Mouse (Mus musculus): ENCODE data around the gene Hmgb1. TPM values are rescaled to one million over a fixed set of nuclear protein-coding genes. Genes with fewer than 3 reads are reported as not detected.

The Hmgb1 gene
- total and polyA plus RNA-seq, 3 experiments, result 23.7 to 103 (median 88.9) TPM

DNA sequence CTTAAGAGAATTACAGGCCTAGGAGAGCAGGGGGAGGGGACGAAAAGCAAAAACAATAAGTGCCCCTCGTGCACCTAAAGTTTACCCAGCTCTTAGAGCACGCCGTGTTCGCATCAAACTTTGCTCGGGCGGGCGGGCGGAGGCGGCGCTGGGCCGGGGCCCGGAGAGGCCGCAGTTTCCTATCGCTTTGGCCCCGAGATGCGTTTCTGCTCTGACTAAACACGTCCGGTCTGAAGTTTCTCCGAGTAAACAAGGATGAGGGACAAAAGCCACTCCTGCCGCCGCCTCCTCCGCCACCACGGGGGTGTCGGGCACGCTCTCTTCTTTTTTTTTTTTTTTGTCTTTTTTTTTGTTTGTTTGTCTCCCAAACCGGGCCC is 133.1 kb downstream of the Hmgb1 start:
- TF ChIP-seq EP300 (IDR thresholded peaks at IDR 0.05; ENCODE audit: insufficient read depth, low read depth, low read length) (0 out of 2 replicates have a peak, but pooled peaks have one; percentile 9), POLR2A (IDR thresholded peaks at IDR 0.05; ENCODE audit: insufficient read depth, low read depth, low read length) (no peak; the same call in 1 of the 2 replicates), CTCF (IDR thresholded peaks at IDR 0.05) (no peak)
- intact Hi-C loops (cut with DNase I), result loop anchor here (1.0 to 5.0 kb wide), 6 partner anchors 20 to 176 kb away; partner anchors contain the start of gene Gm42791
- H3K9ac ChIP-seq (ENCODE audit: low read depth, low read length), result peak overlapping the region; percentile 95
- WGBS, result under 1% methylated on average over 27 of the region's 27 CpGs
- peak overlapping the region; percentile 99 for H3K27ac ChIP-seq
- no peaks in the 10 kb centered on the region for H3K27me3 ChIP-seq (ENCODE audit: control insufficient read depth, insufficient read depth, low read length)
- H3K36me3 ChIP-seq (ENCODE audit: control insufficient read depth, insufficient read depth, low read length), result peaks cover 21% of the 10 kb centered on the region
- no peaks in the 10 kb centered on the region; the same call in 1 of the 2 replicates for H3K4me1 ChIP-seq (ENCODE audit: control insufficient read depth, insufficient read depth, low read length)
- DNase-seq, result no peak
- H3K4me3 ChIP-seq, result peak overlapping the region; percentile 74
- 0 out of 2 replicates have a peak, but pooled peaks cover 2% of the 10 kb centered on the region for H3K79me2 ChIP-seq (replicated peaks; ENCODE audit: control insufficient read depth, insufficient read depth, low read length)

DNA sequence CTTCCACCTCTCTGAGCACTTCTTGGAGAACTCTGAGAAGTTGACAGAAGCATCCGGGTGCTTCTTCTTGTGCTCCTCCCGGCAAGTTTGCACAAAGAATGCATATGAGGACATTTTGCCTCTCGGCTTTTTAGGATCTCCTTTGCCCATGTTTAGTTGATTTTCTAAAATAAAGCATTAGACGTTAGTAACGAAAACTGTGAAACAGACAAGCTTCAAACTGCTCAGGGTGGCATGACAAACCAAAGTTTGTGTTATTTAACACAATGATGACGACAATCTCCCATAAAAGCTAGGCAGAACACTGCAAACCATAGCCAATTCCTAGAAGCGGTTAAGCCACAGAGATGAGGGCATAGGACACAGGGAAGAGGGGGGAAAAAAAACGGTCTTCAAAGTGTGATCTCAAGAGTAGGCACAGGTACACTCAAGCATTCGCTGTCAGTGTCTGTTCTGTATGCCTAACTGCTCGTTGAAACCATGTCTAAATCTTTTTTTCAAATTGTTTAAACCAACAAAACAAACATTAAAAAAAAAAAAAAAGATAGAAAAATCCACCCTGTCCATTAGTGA is 133.6 kb downstream of the Hmgb1 start:
- peaks cover 2% of the 10 kb centered on the region for H3K4me1 ChIP-seq (ENCODE audit: control insufficient read depth, insufficient read depth, low read length)
- no peaks in the 10 kb centered on the region for H3K27me3 ChIP-seq (ENCODE audit: control insufficient read depth, insufficient read depth, low read length)
- WGBS, result 6% methylated on average over 10 of the region's 10 CpGs
- no peak for DNase-seq
- H3K9ac ChIP-seq (ENCODE audit: low read depth, low read length), result peak overlapping the region; percentile 95
- intact Hi-C loops (cut with DNase I), result loop anchor here (1.0 to 5.0 kb wide), 6 partner anchors 19 to 177 kb away; partner anchors contain the start of gene Gm42791
- TF ChIP-seq EP300 (IDR thresholded peaks at IDR 0.05; ENCODE audit: insufficient read depth, low read depth, low read length) (no peak), POLR2A (IDR thresholded peaks at IDR 0.05; ENCODE audit: insufficient read depth, low read depth, low read length) (no peak), CTCF (IDR thresholded peaks at IDR 0.05) (no peak)
- H3K36me3 ChIP-seq (ENCODE audit: control insufficient read depth, insufficient read depth, low read length), result peaks cover 21% of the 10 kb centered on the region
- 0 out of 2 replicates have a peak, but pooled peaks cover 2% of the 10 kb centered on the region for H3K79me2 ChIP-seq (replicated peaks; ENCODE audit: control insufficient read depth, insufficient read depth, low read length)
- peak overlapping the region; percentile 74 for H3K4me3 ChIP-seq
- H3K27ac ChIP-seq, result peak overlapping the region; percentile 99

DNA sequence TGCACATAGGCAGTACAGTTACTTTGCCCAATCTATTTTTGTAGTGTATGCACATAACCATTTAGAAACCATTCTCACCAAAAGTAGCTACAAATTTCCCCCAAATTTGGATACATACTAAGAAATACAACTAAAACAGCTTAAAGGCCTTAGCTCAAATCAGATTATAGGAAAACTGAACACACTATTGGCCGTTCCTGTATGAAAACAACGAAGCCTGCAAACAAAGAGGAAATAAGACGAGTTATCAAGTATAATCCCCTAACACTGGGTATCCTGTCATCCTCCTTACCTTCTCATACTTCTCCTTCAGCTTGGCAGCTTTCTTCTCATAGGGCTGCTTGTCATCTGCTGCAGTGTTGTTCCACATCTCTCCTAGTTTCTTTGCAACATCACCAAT is 134.9 kb downstream of the Hmgb1 start:
- H3K9ac ChIP-seq (ENCODE audit: low read depth, low read length), result no peak overlapping the region
- H3K79me2 ChIP-seq (replicated peaks; ENCODE audit: control insufficient read depth, insufficient read depth, low read length), result 0 out of 2 replicates have a peak, but pooled peaks cover 2% of the 10 kb centered on the region
- no peak overlapping the region for H3K4me3 ChIP-seq
- no peak for TF ChIP-seq CTCF (IDR thresholded peaks at IDR 0.05)
- TF ChIP-seq POLR2A (IDR thresholded peaks at IDR 0.05; ENCODE audit: insufficient read depth, low read depth, low read length), result no peak
- TF ChIP-seq EP300 (IDR thresholded peaks at IDR 0.05; ENCODE audit: insufficient read depth, low read depth, low read length), result no peak
- peaks cover 21% of the 10 kb centered on the region for H3K36me3 ChIP-seq (ENCODE audit: control insufficient read depth, insufficient read depth, low read length)
- H3K27me3 ChIP-seq (ENCODE audit: control insufficient read depth, insufficient read depth, low read length), result no peaks in the 10 kb centered on the region
- 45% methylated on average over 3 of the region's 3 CpGs for WGBS
- H3K4me1 ChIP-seq (ENCODE audit: control insufficient read depth, insufficient read depth, low read length), result peaks cover 2% of the 10 kb centered on the region
- intact Hi-C loops (cut with DNase I), result loop anchor here (5.0 kb wide), 1 partner anchor 237 kb away; no protein-coding TSS in a partner anchor
- no peak for DNase-seq
- H3K27ac ChIP-seq, result no peak overlapping the region

DNA sequence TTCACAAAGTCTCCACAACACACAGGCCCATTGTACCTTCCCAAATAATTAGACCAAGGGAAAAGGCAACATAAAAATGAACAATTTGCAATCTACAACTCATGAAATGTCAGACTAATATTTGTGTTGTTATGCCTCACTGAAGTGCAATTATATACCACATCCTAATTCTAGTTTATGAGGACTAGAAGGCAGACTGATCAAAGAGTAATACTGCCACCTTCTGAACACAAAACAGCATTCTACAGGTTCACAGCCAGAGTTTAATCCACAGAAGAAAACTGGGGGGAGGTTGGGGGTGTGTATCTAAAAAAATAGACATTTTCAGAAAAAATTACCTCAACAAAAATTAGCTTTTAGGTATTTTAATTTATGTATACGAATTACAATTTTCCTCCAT is 135.3 kb downstream of the Hmgb1 start:
- H3K9ac ChIP-seq (ENCODE audit: low read depth, low read length), result no peak overlapping the region
- no peaks in the 10 kb centered on the region for H3K27me3 ChIP-seq (ENCODE audit: control insufficient read depth, insufficient read depth, low read length)
- intact Hi-C loops (cut with DNase I), result loop anchor here (5.0 kb wide), 1 partner anchor 237 kb away; no protein-coding TSS in a partner anchor
- 81% methylated on average over 1 of the region's 1 CpGs for WGBS
- no peak for DNase-seq
- 0 out of 2 replicates have a peak, but pooled peaks cover 2% of the 10 kb centered on the region for H3K79me2 ChIP-seq (replicated peaks; ENCODE audit: control insufficient read depth, insufficient read depth, low read length)
- TF ChIP-seq CTCF (IDR thresholded peaks at IDR 0.05) (peak; percentile 66), EP300 (IDR thresholded peaks at IDR 0.05; ENCODE audit: insufficient read depth, low read depth, low read length) (no peak), POLR2A (IDR thresholded peaks at IDR 0.05; ENCODE audit: insufficient read depth, low read depth, low read length) (no peak)
- H3K36me3 ChIP-seq (ENCODE audit: control insufficient read depth, insufficient read depth, low read length), result peaks cover 21% of the 10 kb centered on the region
- no peak overlapping the region for H3K27ac ChIP-seq
- H3K4me1 ChIP-seq (ENCODE audit: control insufficient read depth, insufficient read depth, low read length), result peaks cover 2% of the 10 kb centered on the region
- no peak overlapping the region for H3K4me3 ChIP-seq

DNA sequence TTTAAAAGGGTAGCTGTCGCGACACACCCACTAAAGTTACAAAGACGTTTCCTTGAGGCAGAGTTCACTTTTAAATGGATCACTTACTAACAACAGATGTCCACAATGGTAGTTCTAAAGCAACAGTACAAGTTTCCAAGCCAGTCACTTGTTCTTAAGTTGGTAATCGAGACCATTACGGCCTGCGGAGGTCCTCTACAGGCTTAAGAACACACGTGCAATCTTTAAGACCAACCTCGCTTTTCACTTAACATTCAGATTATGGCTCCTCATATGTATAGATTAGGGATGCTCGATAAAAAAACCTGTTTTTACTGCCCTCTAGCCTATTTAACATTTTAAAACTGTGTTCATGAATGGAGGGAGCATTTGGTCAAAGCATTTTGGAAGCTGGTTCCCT is 137.6 kb downstream of the Hmgb1 start:
- TF ChIP-seq CTCF (IDR thresholded peaks at IDR 0.05), result no peak
- no peak for TF ChIP-seq EP300 (IDR thresholded peaks at IDR 0.05; ENCODE audit: insufficient read depth, low read depth, low read length)
- no peak for TF ChIP-seq POLR2A (IDR thresholded peaks at IDR 0.05; ENCODE audit: insufficient read depth, low read depth, low read length)
- H3K9ac ChIP-seq (ENCODE audit: low read depth, low read length), result no peak overlapping the region
- H3K4me1 ChIP-seq (ENCODE audit: control insufficient read depth, insufficient read depth, low read length), result peaks cover 2% of the 10 kb centered on the region
- intact Hi-C loops (cut with DNase I), result loop anchor here (5.0 kb wide), 1 partner anchor 234 kb away; no protein-coding TSS in a partner anchor
- 0 out of 2 replicates have a peak, but pooled peaks cover 2% of the 10 kb centered on the region for H3K79me2 ChIP-seq (replicated peaks; ENCODE audit: control insufficient read depth, insufficient read depth, low read length)
- DNase-seq, result no peak
- peaks cover 21% of the 10 kb centered on the region for H3K36me3 ChIP-seq (ENCODE audit: control insufficient read depth, insufficient read depth, low read length)
- H3K27ac ChIP-seq, result no peak overlapping the region
- no peaks in the 10 kb centered on the region for H3K27me3 ChIP-seq (ENCODE audit: control insufficient read depth, insufficient read depth, low read length)
- H3K4me3 ChIP-seq, result no peak overlapping the region
- WGBS, result 86% methylated on average over 9 of the region's 9 CpGs
